Mouse (Mus musculus) lung, embryonic 14.5 days (tissue): ENCODE results near the gene Kcnk16. TPM values are rescaled to one million over a fixed set of nuclear protein-coding genes. Genes with fewer than 3 reads are reported as not detected.

Experiments
- ATAC-seq: fragments of 200-750 bp; cut with Nextera tagmentation; 2 replicates; pipeline ENCODE4 v1.8.0; 2017; ENCODE audit warnings: mild to moderate bottlenecking, moderate TSS enrichment, moderate library complexity; ENCODE audit not compliant: insufficient read depth
- DNase-seq: peaks from one replicate; pipeline ENCODE4 v3.0.0-alpha.2; 2015
- H3K27ac ChIP-seq: fragments of 300-500 bp; sonication (generic); 2 replicates; pipeline ENCODE4 v1.5.1; 2014; ENCODE audit warnings: low read depth, mild to moderate bottlenecking, moderate library complexity
- H3K27me3 ChIP-seq: fragments of 300-500 bp; sonication (generic); 2 replicates; pipeline ENCODE4 v1.6.1; 2014; ENCODE audit warnings: low read length, control low read depth; ENCODE audit not compliant: insufficient read depth
- H3K36me3 ChIP-seq: fragments of 300-500 bp; sonication (generic); 2 replicates; pipeline ENCODE4 v1.6.1; 2014; ENCODE audit warnings: control low read depth; ENCODE audit not compliant: insufficient read depth
- H3K4me1 ChIP-seq: fragments of 300-500 bp; sonication (generic); 2 replicates; pipeline ENCODE4 v1.6.1; 2014; ENCODE audit warnings: antibody characterized with exemption, control low read depth; ENCODE audit not compliant: insufficient read depth
- H3K4me2 ChIP-seq: fragments of 300-500 bp; sonication (generic); 2 replicates; pipeline ENCODE4 v1.6.1; 2014; ENCODE audit warnings: mild to moderate bottlenecking
- H3K4me3 ChIP-seq: fragments of 300-500 bp; sonication (generic); 2 replicates; pipeline ENCODE4 v1.5.1; 2014; ENCODE audit warnings: low read depth, low read length
- H3K9ac ChIP-seq: fragments of 300-500 bp; sonication (generic); 2 replicates; pipeline ENCODE4 v1.6.1; 2014
- H3K9me3 ChIP-seq: fragments of 300-500 bp; sonication (generic); 2 replicates; pipeline ENCODE4 v1.6.1; 2016; ENCODE audit warnings: low read depth, low read length, control low read depth
- CTCF ChIP-seq: IDR thresholded peaks from 2 replicates; pipeline ENCODE4 v1.5.1; 2016; ENCODE audit warnings: antibody characterized with exemption, low read depth
- WGBS: fragments of 180-500 bp; shearing (Covaris S2); extraction: QIAGEN DNeasy Blood & Tissue Kit; methylation state at CpG from one replicate; pipeline ENCODE4 v1.1.7; 2014; 5-methylcytosine and 5-hydroxymethylcytosine counted together
- polyA plus RNA-seq: library from polyadenylated mRNA; unstranded; fragments of >200 nt; fragmentation: Nextera tagmentation; extraction: Ambion mirVana; gene quantifications from 2 replicates; pipeline ENCODE4 v1.2.1, GENCODE M21; 2014

Kcnk16 gene
- polyA plus RNA-seq, 1 experiment from 2014 or later, result 2.6 TPM

DNA sequence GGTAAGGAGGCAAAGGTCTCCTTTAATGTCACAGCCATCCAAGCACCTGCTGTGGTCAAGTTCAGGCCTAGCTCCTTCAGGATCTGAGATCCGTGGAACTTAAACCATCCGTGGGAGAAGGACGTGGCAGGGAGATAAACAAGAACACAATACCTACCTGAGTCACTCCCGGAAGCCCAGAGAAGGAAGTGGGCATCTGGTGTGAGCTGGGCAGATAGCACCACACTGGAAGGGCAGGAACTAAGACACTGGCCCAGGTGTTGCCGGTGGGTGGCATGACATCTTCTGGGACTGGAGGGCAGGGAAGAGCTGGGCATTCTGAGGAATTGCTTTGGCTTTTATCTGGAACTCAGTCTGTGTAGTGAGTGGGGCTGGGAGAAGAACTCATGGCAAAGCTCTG is 45.7 kb downstream of the Kcnk16 start:
- WGBS, result 75% methylated on average over 5 of the region's 5 CpGs
- Histone ChIP-seq H3K27ac (no peak overlapping the region), H3K27me3 (no peaks in the 10 kb centered on the region), H3K4me1 (peaks cover 4% of the 10 kb centered on the region; the same call in 1 of the 2 replicates), H3K9ac (no peak overlapping the region), H3K4me2 (no peak overlapping the region), H3K9me3 (no peaks in the 10 kb centered on the region), H3K4me3 (no peak overlapping the region), H3K36me3 (no peaks in the 10 kb centered on the region)
- ATAC-seq, result no peak
- DNase-seq, result no peak
- TF ChIP-seq CTCF, result no peak

- no peaks in the 10 kb centered on the region for H3K27me3 ChIP-seq
- H3K36me3 ChIP-seq, result no peaks in the 10 kb centered on the region
- ATAC-seq (no peak), DNase-seq (no peak)
- no peak overlapping the region for H3K4me3 ChIP-seq
- 57% methylated on average over 7 of the region's 7 CpGs for WGBS
- no peak overlapping the region for H3K9ac ChIP-seq
- H3K4me2 ChIP-seq, result no peak overlapping the region
- H3K27ac ChIP-seq, result no peak overlapping the region
- peaks cover 4% of the 10 kb centered on the region; the same call in 1 of the 2 replicates for H3K4me1 ChIP-seq
- no peaks in the 10 kb centered on the region for H3K9me3 ChIP-seq
- TF ChIP-seq CTCF, result no peak
Observed at GRCm38 (mm10) chr14:20221083-20221482, 47.9 kb downstream of the Kcnk16 start.

- Histone ChIP-seq H3K27me3 (no peaks in the 10 kb centered on the region), H3K36me3 (no peaks in the 10 kb centered on the region), H3K27ac (no peak overlapping the region), H3K4me1 (peaks cover 4% of the 10 kb centered on the region; the same call in 1 of the 2 replicates), H3K9ac (no peak overlapping the region), H3K9me3 (no peaks in the 10 kb centered on the region), H3K4me3 (no peak overlapping the region), H3K4me2 (no peak overlapping the region)
- TF ChIP-seq CTCF, result no peak
- ATAC-seq (no peak), DNase-seq (no peak)
- whole genome bisulfite sequencing, result 59% methylated on average over 1 of the region's 1 CpGs
Observed at GRCm38 (mm10) chr14:20219849-20220248, 49.1 kb downstream of the Kcnk16 start.

DNA sequence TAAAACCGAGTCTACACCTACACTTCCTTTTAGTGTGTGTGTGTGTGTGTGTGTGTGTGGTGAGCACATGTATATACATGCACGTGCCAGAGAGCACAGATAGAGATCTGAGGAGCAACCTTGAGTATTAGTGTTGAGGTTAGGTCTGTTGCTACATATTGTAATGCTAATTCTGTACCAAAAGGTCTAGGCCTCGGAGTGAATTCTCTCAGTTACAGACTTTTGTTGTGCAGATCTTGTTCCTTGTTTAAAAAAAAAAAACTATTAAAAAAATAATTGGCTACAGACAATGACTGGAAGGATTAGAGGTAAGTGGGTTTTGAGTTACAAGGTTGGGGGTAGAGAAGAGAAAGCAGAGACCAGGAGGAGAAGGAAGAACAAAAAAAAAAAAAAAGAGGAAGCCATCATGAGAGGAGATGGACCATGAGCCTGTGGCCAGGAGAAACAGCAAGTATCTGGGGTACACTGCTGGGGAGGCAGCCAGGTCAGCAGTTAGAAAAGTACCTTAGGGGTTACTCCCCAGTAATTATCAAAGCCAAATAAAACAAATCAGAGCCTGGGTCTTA is 51.6 kb downstream of the Kcnk16 start:
- H3K27me3 ChIP-seq, result no peaks in the 10 kb centered on the region
- no peaks in the 10 kb centered on the region for H3K9me3 ChIP-seq
- H3K4me2 ChIP-seq, result no peak overlapping the region
- H3K27ac ChIP-seq, result no peak overlapping the region
- no peak for DNase-seq
- no peaks in the 10 kb centered on the region for H3K4me1 ChIP-seq
- no peak for TF ChIP-seq CTCF
- H3K4me3 ChIP-seq, result no peak overlapping the region
- WGBS, result 60% methylated on average over 3 of the region's 3 CpGs
- no peaks in the 10 kb centered on the region for H3K36me3 ChIP-seq
- ATAC-seq, result no peak
- no peak overlapping the region for H3K9ac ChIP-seq

GRCm38 (mm10) chr14:20216561-20217298 is 52.3 kb downstream of the Kcnk16 start:
- ATAC-seq, result no peak
- 74% methylated on average over 7 of the region's 7 CpGs for WGBS
- H3K36me3 ChIP-seq, result no peaks in the 10 kb centered on the region
- H3K4me1 ChIP-seq, result no peaks in the 10 kb centered on the region
- no peak overlapping the region for H3K9ac ChIP-seq
- no peaks in the 10 kb centered on the region for H3K9me3 ChIP-seq
- no peak overlapping the region for H3K4me3 ChIP-seq
- no peak for TF ChIP-seq CTCF
- H3K27ac ChIP-seq, result no peak overlapping the region
- DNase-seq, result no peak
- H3K4me2 ChIP-seq, result no peak overlapping the region
- H3K27me3 ChIP-seq, result no peaks in the 10 kb centered on the region

- no peak overlapping the region for H3K9ac ChIP-seq
- WGBS, result 26% methylated on average over 5 of the region's 5 CpGs
- no peak overlapping the region for H3K27ac ChIP-seq
- no peak for DNase-seq
- no peaks in the 10 kb centered on the region for H3K9me3 ChIP-seq
- H3K27me3 ChIP-seq, result no peaks in the 10 kb centered on the region
- H3K4me2 ChIP-seq, result no peak overlapping the region
- no peaks in the 10 kb centered on the region for H3K4me1 ChIP-seq
- TF ChIP-seq CTCF, result no peak
- no peak for ATAC-seq
- no peak overlapping the region for H3K4me3 ChIP-seq
- H3K36me3 ChIP-seq, result no peaks in the 10 kb centered on the region
Observed at GRCm38 (mm10) chr14:20215826-20216225, 53.2 kb downstream of the Kcnk16 start.

DNA sequence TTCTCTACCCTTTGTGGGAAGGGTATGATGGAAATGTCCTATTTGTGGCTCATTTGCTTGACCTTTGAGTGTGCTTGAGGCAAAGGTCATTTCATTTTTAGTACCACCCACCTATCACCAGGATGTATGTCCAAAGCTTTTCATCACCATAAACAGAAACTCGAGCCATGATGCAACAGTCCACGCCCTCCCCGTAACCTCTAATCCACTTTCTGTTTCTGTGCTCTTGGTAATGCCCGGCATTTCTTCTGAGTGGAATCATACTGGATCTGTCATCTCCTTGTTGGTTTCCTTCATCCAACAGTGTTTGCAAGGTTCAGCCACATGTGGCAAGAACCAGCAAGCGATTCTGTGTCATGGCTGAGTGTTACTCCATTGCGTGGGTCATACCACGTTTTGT is 54.9 kb downstream of the Kcnk16 start:
- Histone ChIP-seq H3K4me3 (no peak overlapping the region), H3K27me3 (no peaks in the 10 kb centered on the region), H3K36me3 (no peaks in the 10 kb centered on the region), H3K4me2 (no peak overlapping the region), H3K27ac (no peak overlapping the region), H3K9me3 (no peaks in the 10 kb centered on the region), H3K4me1 (no peaks in the 10 kb centered on the region), H3K9ac (no peak overlapping the region)
- ATAC-seq (no peak), DNase-seq (no peak)
- no peak for TF ChIP-seq CTCF
- WGBS, result 67% methylated on average over 7 of the region's 7 CpGs
